Mouse (Mus musculus): ENCODE measurements around the gene Grip1.

DNA sequence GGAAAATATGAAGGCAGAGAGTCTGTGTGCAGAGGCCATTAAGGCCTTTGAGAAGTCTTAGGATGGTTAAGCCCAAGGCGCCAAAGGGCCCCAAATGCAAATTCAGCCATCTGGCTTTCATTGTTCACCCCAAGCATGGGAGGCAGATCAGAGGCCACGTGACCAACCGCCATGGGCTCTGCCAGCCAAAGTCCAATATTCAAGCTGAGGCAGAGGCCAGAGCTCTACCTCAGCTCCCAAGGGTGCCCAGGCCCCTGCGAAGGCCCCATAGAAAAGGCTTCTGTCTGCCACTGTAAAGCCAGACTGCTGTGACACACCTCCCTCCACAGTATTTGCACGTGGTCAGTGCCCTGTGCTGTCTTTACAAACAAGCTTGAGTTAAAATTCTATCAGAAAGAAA, 158.4 kb downstream of the Grip1 start:
- no peak for TF ChIP-seq POLR2A (IDR thresholded peaks at IDR 0.05; ENCODE audit: low read depth, low read length)
- no peak for TF ChIP-seq CTCF (IDR thresholded peaks at IDR 0.05; ENCODE audit: borderline replicate concordance, insufficient read depth, low read length)
